Mouse (Mus musculus): ENCODE measurements around the gene Atcay.
A peak's percentile ranks its signal among the peaks of the same experiment; 100 is the strongest.

Atcay gene

DNA sequence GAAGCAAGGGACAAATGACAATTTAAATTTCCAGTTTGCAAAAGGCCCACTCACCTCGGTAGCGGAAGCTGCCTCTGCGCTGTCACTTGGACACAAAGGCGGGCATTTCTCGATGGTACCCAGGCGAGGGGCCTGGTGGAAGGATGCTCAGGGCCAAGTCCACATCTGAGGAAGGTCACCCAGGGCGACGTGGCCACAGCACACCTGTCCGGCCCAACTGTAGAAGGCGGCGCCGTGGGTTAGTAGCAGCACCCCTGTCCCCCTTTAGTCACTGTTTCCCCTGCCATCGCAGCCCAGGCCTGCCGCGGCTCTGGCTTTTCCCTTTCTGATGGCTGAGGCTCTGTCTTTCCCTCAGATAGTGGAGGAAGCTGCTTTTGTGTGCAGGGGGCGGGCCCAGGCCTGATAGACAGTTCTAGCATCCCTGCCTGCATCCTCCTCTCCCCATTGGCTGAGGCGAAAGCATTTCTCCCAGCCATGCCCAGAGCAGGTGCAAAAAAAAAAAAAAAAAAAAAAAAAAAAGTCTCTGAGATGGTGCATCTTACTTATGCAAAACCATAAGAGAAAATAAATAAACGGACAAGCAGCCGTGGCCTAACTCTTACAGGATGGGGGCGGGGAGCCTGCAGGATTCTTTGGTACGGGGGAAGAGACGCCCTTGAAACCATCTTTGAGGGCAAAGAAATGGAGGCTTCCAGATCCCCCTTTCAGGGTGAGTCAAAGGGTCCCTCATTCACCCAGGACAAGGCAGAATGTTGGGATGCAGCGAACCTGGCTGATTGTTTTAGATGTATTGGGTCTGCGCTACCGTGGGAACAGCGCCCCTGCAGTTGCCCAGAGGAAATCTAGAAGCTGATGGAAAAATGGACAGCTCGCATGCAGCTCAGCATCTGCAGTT lies at the start of gene Atcay:
Gene Atcay, minus strand, starts transcription at position 396 of the 895 bp plus-strand sequence.
- peak; percentile 51 for DNase-seq (ENCODE audit: low read depth, low spot score)

DNA sequence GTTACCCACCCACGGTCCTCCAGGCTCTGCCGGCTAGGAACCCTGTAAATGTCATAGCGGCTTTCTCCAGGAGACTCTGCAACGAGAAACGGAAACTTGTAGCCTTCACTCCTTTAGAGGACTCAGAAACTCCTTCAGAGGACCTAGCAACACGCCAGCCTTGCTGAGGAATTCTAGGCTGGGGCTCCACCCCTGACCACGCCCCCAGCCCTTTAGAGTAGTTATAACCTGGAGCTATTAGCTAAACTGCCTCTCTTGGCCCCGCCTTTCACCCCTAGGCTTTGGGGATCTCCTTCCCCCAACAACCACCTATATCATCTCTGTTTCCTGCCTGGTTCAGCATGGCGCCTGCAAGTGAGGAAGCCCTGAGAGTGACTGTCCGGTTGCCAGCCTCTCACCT lies 48.9 kb upstream of the Atcay start:
- peak; percentile 89 for DNase-seq (ENCODE audit: low read depth, low spot score)

DNA sequence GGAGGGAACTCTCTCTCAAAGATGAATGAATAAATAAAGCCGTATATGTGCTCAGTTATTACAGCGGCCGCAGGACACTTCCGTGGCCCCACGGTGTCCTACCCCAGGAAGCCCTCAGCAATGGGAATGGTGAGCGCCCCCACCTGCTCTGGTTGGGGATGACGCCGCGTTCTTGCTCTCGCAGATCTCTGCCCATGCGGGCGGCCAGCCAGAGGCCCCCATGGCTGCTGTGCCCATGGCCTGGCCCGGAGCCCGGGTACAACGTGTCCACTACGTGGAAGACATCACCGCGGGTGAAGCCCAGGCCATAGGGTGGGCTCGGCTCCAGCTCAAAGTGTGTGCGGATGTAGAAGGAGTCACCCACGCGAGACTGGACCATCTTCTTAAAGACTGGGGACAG lies 47.0 kb upstream of the Atcay start:
- DNase-seq (ENCODE audit: low read depth, low spot score): peak; percentile 52

DNA sequence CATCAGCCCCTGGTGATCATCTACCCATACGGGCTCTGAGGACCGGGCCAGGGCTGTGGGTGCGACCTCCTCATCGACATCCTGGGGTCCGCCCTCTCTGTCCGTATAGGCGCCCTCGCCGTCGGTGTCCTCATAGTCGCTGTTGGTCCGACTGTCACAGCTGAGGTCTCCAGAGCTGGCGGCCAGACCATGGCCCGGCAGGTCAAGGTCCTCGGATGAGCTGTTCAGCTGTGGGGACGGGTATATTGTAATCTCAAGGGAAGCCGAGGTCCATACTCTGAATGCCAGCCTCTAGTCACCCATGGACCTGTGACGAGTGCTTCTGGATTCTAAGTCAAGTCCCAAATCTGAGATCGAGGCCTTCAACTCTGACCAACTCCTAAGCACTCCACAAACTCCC lies 43.2 kb upstream of the Atcay start:
- no peak for DNase-seq (ENCODE audit: low read depth, low spot score)

DNA sequence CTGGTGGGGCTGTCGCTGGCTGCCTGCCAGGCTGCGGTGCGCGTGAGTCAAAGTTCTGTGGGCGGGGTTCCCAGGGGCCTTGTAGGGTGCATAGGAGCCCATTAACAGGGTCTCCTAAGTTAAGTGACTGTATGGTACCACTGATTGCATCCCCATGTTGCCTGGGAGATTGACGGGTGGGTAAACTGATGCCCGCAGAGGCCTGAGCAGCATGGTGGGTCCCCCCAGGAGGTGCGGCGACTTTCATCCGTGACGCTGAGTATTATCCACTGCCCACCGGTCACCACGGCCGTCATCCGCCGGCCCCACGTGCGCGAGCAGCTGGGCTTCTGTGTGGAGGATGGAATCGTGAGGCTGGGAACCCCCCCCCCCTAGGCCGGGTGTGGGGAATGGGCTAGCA lies 41.7 kb upstream of the Atcay start:
- DNase-seq (ENCODE audit: low read depth, low spot score): no peak

DNA sequence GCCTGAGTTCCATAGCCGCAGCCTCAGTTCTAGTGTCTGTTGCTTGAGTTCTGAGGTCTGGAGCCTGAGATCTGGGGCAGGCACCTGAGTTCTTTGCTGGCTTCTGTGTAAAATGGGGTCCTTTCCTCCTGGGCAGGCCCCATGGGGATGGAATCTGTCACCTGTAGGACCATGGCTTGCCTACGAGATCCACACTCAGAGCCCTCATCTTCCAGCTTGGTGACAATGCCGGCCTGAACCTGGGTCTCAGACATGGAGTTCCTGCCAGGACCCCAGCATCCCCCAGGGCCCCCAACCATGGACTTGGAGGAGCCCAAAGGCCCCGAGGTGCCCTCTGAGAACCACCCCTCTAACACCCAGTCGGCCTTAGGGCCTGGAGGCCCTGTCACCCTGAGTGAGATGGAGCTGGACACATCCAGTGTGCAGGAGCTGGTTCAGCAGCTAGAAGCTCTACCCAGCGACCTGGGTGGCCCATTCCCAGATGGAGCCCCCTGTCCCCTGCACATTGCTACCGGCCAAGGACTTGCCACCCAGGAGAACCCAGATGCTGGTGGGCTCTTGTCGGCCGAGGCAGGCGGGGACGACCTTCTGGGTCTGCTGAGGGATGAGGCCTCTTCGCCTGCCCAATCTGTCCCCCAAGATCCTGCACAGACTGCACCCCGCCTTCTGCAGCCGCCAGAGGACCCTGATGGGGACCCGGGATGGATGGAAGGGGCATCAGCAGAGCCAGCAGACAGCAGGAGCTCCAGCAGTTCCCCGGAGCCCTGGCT lies 38.2 kb upstream of the Atcay start:
- DNase-seq (ENCODE audit: low read depth, low spot score): no peak

DNA sequence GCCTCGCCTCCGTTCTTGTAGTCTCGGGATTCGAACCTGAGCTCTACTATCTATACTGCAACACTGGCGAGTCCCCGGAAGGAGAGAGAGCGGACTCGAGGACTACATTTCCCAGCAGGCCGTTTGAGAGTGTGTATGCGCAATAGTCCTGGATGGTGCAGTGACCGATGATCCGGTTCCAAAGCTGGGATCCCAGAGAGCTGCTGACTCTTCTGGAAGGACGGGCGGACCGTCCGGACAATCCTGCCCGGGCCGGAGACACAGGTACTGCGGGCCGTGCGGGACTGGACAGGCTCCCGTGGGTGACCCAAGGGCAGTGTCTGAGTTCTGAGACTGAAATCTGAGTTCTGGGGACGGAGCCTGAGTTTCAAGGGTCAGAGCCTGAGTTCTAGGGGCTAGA lies 37.4 kb upstream of the Atcay start:
- peak; percentile 89 for DNase-seq (ENCODE audit: low read depth, low spot score)

DNA sequence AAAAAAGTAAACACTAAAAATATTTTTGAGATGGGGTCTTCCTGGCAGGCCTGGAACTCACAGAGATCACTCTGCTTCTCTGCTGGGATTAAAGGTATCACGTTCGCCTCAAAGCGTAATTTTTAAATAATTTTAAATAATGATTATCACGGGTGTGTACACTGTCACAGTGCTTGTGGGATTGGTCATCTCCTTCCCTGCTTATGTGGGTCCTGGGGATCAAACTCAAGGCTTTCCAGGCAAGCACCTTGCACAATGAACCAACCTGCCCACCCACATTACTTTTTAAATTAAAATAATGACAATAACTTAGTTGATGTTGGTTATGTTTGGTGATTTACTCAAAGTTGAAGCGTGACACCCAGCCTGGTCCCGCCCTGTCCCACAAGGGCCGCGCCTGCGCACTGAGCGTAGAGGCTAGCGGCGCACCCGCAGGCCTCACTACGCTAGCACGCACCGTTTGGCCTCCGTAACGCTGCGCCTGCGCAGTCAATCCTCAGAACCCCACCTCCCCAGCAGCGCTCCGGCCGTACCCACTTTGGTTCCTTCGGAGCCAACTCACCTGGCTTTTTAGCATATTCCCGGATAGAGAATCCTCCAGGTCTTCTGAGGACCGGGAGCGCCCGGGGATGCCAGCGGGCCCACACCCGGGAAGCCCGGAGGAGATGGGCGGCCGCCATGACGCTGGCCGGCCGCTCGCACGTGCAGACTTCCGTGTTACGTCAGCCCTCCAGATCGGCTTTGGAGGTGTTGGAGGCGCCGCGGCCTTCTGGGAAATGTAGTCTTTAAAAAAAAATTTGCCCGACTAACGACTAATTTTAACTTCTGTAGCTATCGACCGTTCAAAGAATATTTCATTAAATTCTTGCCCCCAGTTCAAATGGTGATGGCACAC lies 35.8 kb upstream of the Atcay start, which contains the start of the genes Mrpl54 and Apba3:
Gene Mrpl54, minus strand, starts transcription at position 724 of the 895 bp plus-strand sequence.
Gene Apba3, plus strand, starts transcription at position 750 of the 895 bp plus-strand sequence.
- peak; percentile 98 for DNase-seq (ENCODE audit: low read depth, low spot score)

DNA sequence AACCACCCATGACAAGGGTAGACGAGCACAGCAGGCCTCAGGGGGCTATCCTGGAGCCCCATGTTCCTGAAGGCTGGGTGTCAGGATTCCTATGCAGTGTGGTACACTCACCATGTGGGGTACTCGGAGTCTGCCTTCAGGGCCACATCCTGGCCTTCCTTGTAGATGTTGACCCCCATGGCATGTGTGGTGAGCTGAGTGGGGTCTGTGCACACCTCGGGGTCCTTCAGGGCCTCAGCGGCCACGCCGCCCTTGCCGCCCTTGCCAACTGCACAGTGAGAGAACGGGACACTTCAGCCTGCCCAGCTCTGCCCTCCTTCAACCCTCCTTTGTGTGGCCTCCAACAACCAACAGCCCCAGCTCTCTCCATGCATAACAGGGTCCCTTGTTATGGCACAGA lies 34.9 kb upstream of the Atcay start:
- DNase-seq (ENCODE audit: low read depth, low spot score): no peak

DNA sequence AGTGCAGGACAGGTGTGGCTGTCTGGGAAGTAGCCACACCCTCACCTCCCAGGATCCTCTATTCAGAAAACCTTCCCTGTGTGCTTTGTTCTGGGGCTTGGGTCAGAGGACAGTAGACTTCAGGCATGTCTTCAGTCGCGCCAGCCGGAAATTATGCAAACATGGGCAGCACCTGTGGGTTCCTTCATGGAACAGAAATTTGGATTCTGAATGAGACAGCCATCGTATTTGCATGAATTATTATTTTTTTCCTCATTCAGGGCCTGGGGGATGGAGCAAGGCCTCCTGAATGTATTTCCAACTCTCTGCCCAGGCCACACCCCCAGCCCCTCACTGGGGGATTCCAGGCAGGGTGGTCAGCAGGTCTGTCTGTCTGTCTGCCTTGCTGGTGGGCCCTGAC lies 30.4 kb upstream of the Atcay start:
- DNase-seq (ENCODE audit: low read depth, low spot score): no peak

DNA sequence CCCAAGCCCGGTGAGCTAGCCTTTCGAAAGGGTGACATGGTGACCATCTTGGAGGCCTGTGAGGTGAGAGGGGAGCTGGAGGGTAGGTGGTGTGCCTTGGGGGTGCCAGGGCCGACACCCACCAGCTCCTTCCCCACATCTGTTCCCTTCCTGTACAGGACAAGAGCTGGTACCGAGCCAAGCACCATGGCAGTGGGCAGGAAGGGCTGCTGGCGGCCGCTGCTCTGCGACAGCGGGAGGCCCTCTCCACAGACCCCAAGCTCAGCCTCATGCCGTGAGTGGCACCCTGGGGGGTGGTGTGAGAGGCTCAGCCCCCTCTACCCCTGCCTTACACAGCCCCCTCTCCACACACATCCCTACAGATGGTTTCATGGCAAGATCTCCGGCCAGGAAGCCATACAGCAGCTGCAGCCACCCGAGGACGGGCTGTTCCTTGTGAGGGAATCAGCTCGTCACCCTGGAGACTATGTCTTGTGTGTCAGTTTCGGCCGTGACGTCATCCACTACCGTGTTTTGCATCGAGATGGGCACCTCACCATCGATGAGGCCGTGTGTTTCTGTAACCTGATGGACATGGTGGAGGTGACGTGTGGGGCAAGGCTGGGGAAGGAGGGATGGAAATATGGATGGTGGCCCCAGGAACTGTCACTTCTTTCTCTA lies 28.7 kb upstream of the Atcay start:
- DNase-seq (ENCODE audit: low read depth, low spot score): no peak

DNA sequence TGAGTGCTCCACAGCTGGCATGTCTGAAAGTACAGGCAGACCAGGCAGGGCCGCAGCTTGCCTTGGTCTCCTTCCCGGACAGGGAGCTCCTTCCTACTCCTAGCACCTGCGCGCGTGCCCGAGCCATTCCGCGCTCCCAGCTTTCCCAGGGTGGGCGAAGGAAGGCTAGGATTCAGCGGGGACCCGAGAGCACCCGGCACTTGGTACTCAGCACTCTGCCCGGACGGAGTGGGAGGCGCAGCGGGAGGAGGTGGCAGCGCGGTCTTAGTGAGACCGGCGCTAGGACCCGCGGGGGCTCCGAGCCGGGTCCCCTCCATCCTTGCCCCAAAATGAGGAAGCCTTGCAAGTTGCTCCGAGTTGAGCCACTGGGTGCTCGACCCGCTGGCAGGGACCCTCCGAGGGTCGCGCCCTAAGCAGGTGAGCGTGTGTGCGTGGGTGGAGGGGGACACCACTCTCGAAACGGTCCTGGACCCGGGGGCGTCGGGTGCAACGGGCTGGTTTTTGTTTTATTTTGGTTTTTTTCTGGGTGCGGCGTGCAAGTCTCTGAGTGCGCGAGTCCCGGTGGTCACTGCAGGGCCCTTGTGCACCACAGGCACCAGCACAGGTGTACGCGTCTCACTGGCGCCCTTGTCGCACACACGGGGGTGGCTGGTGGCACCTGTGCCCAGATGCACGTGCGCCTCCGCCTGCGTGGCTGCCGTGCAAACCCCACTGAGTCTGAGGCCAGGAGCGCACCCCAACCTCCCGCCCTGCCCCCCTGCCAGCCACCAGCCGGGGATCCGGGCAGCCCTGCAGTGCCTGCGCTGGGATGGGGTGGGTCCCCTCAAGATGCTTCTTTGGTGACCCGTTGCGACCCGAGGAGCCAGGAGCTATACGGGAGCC lies 26.8 kb upstream of the Atcay start:
- peak; percentile 49 for DNase-seq (ENCODE audit: low read depth, low spot score)

DNA sequence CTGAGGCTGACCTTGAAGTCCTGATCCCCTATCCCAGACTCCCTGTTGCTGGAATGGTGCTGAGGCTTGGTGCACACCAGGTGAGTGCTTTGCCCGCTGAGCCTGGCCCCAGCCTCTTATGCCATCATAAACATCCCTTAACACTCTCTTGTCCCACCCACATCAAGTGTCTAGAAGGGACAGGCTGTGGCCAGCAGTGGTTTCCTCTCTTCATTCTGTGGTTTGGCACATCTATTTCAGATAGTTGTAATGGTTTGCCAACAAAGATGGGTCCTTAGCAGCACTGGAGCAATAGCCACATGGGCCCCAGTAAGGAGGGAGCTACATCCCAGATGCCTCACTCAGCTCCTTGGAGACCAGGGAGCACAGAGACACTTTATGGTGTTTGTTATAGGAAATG lies 24.3 kb upstream of the Atcay start:
- no peak for DNase-seq (ENCODE audit: low read depth, low spot score)

DNA sequence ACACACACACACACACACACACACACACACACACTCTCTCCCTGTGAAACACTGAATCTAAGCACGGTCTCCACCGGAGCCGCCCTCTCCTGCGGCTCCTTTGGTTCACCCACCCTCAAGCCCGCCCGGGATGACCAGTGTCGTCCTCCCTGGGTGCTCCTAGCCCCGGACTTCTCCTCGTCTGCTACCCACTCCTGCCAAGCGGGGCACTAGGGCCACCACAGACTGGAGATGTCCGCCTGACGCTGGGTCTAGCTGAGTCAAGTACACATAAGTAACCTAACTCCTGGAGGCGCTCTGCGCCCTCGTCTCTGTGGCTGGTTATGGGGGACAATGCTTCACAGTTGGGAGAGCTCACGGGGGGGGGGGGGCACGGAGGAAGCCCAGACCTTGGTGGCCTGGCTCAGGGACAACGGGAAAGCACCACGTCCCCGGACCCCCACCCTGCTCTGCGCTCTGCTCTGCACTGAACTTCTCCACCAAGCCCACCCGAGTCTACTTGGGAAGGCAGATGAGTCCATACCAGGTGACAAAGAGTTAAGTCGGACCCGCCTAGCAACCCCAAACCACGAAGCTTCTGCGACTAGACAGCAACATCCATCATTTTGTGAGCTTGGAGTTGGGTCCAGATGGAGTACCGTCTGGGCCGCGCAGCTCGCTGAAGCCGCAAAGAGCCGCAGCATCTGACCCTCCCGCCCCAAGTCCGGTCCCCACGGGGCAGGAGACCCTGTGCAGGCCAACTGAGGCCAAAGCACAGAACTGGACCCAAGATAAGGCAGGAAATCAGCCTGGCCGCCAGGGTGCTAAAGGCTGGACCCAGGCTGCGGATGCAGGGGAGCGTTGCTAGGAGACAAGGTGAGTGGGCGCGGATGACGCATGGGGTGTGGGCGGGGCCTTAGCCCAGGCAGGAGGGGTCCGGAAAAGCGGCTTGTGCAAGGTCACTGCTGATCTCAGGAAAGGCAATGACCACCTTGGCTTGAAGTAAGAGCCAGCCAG lies 22.1 kb upstream of the Atcay start, which contains the start of gene Matk:
Gene Matk, plus strand, starts transcription at position 512 of the 996 bp plus-strand sequence.
- DNase-seq (ENCODE audit: low read depth, low spot score): peak; percentile 58

DNA sequence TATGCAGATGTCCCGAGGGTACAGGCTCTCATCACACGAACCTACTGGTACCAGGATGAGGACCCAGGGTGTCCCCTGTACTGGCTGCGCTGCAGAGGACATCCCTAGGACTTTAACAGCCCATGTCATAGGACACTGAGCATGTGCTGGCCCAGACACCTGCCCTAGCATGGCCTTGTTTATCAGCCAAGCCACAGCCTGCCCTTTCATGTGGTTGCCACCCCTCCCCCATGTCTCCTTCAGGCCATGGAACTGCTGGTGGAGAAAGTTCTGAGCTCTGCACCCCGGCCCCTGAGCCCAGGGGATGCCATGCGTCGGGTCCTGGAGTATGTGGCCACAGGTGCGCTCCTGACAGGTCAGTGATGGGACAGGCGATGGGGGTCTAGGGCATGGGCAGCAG lies 18.8 kb upstream of the Atcay start:
- DNase-seq (ENCODE audit: low read depth, low spot score): no peak

DNA sequence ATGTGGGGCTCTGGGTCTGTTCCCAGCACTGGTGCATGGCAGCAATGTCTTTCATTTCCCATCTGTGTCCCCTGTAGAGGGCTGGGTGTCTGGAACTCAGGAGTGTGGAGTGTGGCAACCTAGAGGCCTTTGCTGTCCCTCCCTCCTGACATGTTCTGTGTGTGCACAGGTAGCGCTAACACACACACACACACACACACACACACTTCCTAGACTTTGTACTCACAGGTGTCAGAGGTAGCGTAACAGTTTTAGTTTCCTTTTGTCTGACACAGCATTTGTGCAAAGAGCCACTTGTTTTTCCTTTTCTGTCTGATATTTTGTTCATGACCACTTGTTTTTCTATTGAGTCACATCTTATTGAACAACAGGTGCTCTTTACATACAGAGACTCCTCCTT lies 17.2 kb upstream of the Atcay start:
- no peak for DNase-seq (ENCODE audit: low read depth, low spot score)

DNA sequence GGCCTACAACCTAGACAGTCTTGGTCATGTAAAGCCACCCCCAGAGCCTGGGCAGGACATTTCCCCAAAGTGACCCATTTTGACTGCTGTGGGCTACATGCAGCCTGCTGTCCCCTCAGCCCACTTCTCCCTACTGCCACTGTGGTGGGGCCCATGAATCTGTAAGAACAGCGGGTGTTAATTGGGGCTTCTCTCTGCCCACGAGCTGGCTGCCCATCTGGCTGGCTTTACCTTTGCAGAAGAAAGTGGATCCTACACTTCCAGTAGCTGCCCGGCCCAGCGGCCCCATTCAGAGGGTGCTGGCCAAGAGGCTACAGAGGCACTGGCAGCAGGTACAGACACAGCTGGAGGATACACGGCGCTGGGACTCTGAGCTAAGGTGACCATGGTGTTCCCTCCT lies 14.5 kb upstream of the Atcay start:
- DNase-seq (ENCODE audit: low read depth, low spot score): no peak

DNA sequence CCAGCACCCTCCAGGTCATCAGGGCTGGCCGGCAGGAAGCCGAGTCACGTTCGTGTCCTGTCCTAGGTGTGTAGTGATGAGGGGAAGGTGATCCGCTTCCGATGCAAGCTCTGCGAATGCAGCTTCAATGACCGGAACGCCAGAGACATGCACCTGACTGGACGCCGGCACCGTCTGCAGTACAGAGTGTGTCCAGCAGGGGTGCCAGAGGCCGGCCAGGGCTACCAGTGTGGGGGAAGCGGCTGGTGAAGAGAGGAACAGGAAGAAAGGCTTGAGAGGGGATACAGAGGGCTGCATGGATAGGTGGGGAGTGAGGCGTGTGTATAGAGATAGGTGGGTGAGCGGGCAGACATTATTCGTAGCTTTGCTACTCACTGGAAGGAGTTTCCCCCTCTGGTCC lies 14.0 kb upstream of the Atcay start:
- DNase-seq (ENCODE audit: low read depth, low spot score): peak; percentile 82

DNA sequence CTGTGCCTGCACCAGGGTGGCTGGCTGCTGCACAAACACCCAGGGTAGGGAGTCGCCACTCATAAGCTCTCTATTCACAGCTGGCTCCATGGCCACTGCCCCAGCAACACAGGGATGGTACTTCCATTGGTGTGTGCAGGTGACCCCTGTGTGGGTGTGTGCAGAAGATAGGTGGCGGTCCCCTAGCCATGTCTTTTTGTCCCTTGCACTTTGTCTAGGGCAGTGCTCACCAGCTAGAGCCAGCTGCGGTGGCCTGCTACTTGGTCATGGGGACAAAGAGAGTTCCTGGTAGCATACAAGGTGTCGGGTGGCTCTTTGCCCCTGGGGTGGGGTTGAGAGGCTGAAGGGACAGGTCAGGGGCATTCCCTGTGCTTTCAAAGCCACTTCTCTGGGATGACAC lies 13.5 kb upstream of the Atcay start:
- DNase-seq (ENCODE audit: low read depth, low spot score): no peak

All from ZHBTc4 (cell line).